ENCODE assay signal across 8 mouse cellular contexts in the genomic region with DNA sequence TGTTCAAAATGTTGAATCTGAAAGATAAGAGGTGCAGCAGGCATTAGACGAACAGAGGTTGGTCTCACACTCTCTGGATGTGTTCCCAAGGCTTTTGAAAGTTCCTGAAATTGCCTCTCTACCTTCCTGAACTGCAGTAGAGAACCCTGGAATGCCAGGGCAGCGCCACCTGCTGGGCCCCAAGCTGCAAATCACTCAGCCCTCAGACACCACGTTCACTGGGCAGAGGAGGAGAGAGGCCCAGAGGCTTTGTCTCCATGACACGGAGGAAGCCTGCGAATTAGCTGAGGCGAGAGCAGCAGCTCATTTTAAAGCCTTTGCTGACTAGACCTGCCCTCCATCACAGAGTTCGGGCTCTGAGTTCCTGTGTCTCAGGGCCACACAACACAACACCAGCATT. TPM values are rescaled to one million over a fixed set of nuclear protein-coding genes. Genes with fewer than 3 reads are reported as not detected.
A peak's percentile ranks its signal among the peaks of the same experiment; 100 is the strongest.
DNase-seq lines count a peak whose midpoint lies in the region; ATAC-seq and TF ChIP-seq lines count a peak whose summit lies in the region.

No protein-coding gene starts in this region.

- H3K36me3 ChIP-seq in ES-E14 (ENCODE audit: control insufficient read depth, insufficient read depth, low read length, poor library complexity, severe bottlenecking), result peaks cover 45% of the 10 kb centered on the region
- peaks cover 85% of the 10 kb centered on the region for H3K36me3 ChIP-seq in neural tube, embryonic 15.5 days

- peak; percentile 83 for ATAC-seq in erythroblast, adult 5-6 weeks (replicated peaks; ENCODE audit: low FRiP score, poor library complexity, severe bottlenecking)
- no peak for ATAC-seq in neural tube, embryonic 15.5 days (ENCODE audit: low FRiP score)

- 11% methylated on average over 7 of the region's 7 CpGs for WGBS in neural tube, embryonic 15.5 days

- H3K4me2 ChIP-seq in neural tube, embryonic 15.5 days, result no peak overlapping the region

- intact Hi-C loops in heart, postnatal 10 days (cut with DNase I), result loop anchor here (1.0 to 5.0 kb wide), 2 partner anchors 143 to 279 kb away; no protein-coding TSS in a partner anchor

- no peaks in the 10 kb centered on the region for H3K27me3 ChIP-seq in neural tube, embryonic 15.5 days (replicated peaks)

- H3K4me1 ChIP-seq in ES-E14 (ENCODE audit: control insufficient read depth in 2 of 2, insufficient read depth in 2 of 2, low read length in 2 of 2, poor library complexity in 1 of 2), result no peaks in the 10 kb centered on the region
- H3K4me1 ChIP-seq in neural tube, embryonic 15.5 days, result no peaks in the 10 kb centered on the region

- DNase-seq in ES-E14 (ENCODE audit: low read depth, low spot score), result peak; percentile 63
- peak; percentile 86 for DNase-seq in brain, adult 2 months (ENCODE audit: low read depth, low spot score)
- peak; percentile 78 to 82 for DNase-seq in heart, postnatal 10 days
- peak; percentile 72 to 86 for DNase-seq in kidney, postnatal 36 days
- peak; percentile 51 to 65 for DNase-seq in lung, adult 18-20 months
- peak; percentile 7 to 49 for DNase-seq in thymus, postnatal 10 days (ENCODE audit: low spot score in 2 of 2)

- H3K4me3 ChIP-seq in ES-E14 (ENCODE audit: insufficient read depth in 1 of 2, low read depth in 1 of 2, low read length in 2 of 2, poor library complexity in 1 of 2, severe bottlenecking in 1 of 2), result no peak overlapping the region
- no peak overlapping the region for H3K4me3 ChIP-seq in neural tube, embryonic 15.5 days (replicated peaks)

- in situ Hi-C loops in ES-E14 (cut with MboI; ENCODE audit: low sequenced_read_pairs in 2 of 2, unreplicated experiment in 2 of 2), result no loop called here

- H3K27ac ChIP-seq in ES-E14 (ENCODE audit: insufficient read depth, low read depth, low read length, poor library complexity, severe bottlenecking), result no peak overlapping the region
- H3K27ac ChIP-seq in neural tube, embryonic 15.5 days (replicated peaks), result peak overlapping the region; percentile 33; the same call in 1 of the 2 replicates

- H3K9ac ChIP-seq in ES-E14 (ENCODE audit: insufficient read depth, low read depth, low read length, poor library complexity, severe bottlenecking), result no peak overlapping the region
- H3K9ac ChIP-seq in neural tube, embryonic 15.5 days (replicated peaks), result no peak overlapping the region

- no peaks in the 10 kb centered on the region for H3K9me3 ChIP-seq in ES-E14 (ENCODE audit: control insufficient read depth, insufficient read depth, low read depth, low read length)
- no peaks in the 10 kb centered on the region for H3K9me3 ChIP-seq in neural tube, embryonic 15.5 days (replicated peaks)

TF ChIP-seq in ES-E14, 5 proteins besides CTCF, POLR2A, EP300 and RAD21:
- TF ChIP-seq MAFK (IDR thresholded peaks at IDR 0.05; ENCODE audit: insufficient read depth, low read depth, low read length) (no peak), ZC3H11A (IDR thresholded peaks at IDR 0.05; ENCODE audit: borderline replicate concordance, low read depth, low read length) (peak; percentile 34)

RNA-seq across cellular contexts. Expression of gene Usp42, which starts 20.8 kb away (rescaled TPM):
- total RNA-seq in ES-E14 (2012; rRNA removed), result 10.6 and 11.5 TPM in 2 replicates
- 6.1 and 9.6 TPM in 2 replicates for total RNA-seq in erythroblast, adult 5-6 weeks (2015; ENCODE audit: low replicate concordance)
- 3.6 and 17.0 TPM in 2 replicates for total RNA-seq in erythroblast, adult 5-6 weeks (2017; ENCODE audit: low replicate concordance)
- 10 to 100 TPM in 1 of 2 experiments, 1 to 10 TPM in 1; 9.7 to 11.3 TPM for total RNA-seq in heart, postnatal 10 days (2021)
- polyA plus RNA-seq in neural tube, embryonic 15.5 days (2015; fragmentation: Nextera tagmentation; extraction: Ambion mirVana), result 22.7 and 25.1 TPM in 2 replicates

Comparison
In these comparisons a context has a peak if more than half of its experiments do, and no peak if none do; other contexts are left out.
1. DNase-seq: peak in every context shown above with its lines; median percentile 86 in brain, adult 2 months; 80 in heart, postnatal 10 days; 79 in kidney, postnatal 36 days; 63 in ES-E14; 58 in lung, adult 18-20 months; 28 in thymus, postnatal 10 days.